Mouse (Mus musculus): Measurements from ENCODE around the gene Ikbke.
A peak's percentile ranks its signal among the peaks of the same experiment; 100 is the strongest.

Ikbke gene

DNA sequence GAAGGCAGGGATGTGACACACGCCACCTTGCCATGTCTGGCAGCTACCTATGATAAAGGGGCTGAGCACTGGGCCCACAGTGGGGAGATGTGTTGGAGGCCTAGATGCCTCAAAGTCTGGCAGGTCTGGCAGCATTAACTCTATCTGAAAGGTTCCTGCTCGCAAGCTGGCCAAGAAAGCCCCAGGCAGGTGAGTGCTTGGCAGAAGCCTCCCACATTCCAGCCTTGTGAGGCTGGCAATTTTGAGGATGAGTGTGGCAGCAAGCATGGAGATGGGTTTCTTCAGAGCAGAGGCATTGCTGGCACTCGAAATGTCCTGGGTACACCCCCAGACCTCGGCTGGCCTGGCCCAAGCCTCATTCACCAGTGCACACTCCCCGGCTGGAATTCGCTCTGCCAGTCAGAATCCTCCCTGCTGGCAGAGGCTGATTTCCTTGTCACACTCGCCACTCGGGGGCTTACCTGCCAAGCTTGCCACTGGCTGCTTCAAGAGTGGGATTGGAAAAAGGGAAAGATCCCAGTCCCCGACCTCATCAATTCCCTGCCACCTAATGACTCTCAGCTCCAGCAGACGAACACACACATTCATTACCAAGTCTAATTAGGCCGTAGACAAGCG is 39.7 kb downstream of the Ikbke start:
- DNase-seq (ENCODE audit: low read depth, low spot score), result no peak

DNA sequence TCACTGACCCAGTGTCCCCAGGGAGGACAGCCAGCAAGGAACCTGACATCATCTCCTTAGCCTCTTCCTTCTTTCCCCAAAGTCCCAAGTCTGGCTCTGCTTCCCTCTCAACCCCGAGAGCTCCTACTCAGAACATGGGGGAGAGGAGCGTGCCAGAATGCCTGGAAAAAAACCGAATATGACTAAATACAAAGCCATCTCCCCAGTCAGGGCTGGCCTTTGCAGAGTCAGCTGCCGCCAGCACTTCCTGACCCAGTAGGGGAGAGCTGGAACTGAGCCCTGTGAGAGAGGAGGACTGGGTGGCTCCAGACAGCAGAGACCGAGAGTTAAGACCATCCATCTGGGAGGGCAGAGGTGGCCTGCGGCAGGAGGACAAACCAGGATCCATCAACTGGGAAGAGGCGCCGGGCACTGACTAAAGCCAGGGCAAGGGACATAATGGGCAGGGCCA is 40.5 kb downstream of the Ikbke start:
- DNase-seq (ENCODE audit: low read depth, low spot score), result no peak

- DNase-seq (ENCODE audit: low read depth, low spot score), result no peak
Measured at GRCm38 (mm10) chr1:131236077-131236476, 43.3 kb downstream of the Ikbke start.

DNA sequence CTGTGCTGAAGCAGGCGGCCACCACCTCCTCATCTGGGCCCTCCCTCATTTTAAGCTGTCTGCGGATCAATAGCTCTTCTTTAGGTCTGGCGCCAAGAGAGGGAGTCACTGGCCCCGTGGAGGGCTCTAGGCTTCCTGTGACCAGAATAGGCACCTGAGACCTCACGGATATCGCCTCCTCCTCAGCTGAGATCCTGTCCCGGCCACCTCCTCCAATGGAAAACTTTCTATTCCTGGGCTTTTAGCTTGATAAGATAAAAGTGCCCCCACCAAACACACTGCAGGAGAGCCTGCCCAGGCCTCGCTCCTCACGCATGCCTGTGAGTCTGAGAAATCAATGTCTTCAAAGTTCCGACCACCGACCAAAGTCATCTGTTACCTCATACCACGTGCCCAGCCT is 45.9 kb downstream of the Ikbke start:
- DNase-seq (ENCODE audit: low read depth, low spot score), result no peak

DNA sequence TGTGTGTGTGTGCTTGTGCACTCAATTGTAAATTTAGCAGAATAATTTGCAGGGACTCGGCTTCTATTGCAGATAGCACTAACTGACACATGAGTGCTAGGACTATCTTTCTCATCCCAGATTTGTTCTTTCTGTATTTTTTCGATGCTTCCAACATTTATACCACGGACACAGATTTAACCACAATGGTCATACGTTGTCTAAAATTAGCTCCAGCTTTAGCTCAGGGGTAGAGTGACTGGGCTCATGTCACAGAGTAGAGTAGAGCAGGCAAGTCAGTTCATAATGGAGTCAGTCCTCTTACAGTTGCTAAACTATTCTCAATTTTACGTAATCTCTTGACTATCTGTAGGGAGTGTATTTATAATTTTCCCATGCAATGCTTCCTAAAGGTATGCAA is 50.7 kb downstream of the Ikbke start:
- DNase-seq (ENCODE audit: low read depth, low spot score), result no peak

GRCm38 (mm10) chr1:131228225-131228624 is 51.2 kb downstream of the Ikbke start:
- peak; percentile 13 for DNase-seq (ENCODE audit: low read depth, low spot score)

- DNase-seq (ENCODE audit: low read depth, low spot score), result no peak
Measured at GRCm38 (mm10) chr1:131224848-131225471, 54.4 kb downstream of the Ikbke start.

DNA sequence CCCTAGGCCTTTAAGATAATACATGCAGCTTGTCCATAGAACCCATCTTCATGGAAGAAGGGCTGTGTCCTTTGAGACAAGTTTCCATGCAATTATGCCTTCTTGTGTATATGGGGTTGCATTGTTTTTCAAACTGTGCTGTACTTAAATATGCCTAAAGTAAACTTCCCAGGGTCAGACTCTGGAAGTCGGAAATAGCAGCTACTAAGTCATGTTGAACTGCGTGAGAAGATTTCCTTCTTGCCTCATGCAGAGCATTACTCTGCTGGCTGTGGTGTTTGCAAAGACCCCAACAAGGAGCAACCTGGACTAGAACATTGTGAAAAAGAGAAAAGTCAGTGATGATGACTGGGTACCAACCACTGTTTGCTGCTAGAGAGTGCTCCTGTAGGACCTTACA is 56.1 kb downstream of the Ikbke start:
- DNase-seq (ENCODE audit: low read depth, low spot score), result no peak

DNA sequence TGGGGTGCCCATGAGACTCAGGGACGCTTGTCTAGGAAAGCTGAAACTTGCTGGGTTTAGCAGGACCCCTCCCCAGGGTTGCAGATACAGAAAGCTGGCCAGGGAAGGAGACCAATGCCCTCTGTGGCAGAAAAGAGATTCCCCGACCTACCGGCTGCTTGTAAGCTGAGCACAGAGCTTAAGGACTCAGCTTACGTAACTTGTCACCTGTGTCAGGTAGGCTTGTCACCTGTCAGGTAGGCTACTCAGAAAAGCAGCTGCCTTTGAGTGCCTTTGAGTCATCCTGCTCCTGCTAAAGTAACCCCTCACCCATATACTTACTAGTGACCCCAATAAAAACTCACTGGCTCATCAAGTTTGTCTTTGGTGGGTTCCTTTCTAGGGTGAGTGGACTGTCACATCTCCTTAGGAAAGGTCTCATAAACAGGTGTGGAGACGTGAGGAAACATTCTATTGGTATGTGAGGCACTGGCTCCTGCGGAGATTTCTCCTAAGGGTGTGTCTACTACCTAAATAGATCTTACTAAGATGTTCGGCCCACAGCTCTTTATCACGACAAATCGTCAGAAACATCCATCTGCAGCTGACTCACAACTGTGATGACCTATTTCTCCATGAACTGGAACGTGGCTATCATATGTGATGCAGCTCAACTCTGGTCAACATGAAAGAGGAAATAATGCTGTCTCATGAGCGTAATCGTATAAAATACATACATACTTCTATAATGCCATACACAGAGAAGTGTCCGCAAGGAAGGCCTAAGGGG is 57.4 kb downstream of the Ikbke start:
- DNase-seq (ENCODE audit: low read depth, low spot score), result no peak

- no peak for DNase-seq (ENCODE audit: low read depth, low spot score)
Measured at GRCm38 (mm10) chr1:131218933-131219332, 60.5 kb downstream of the Ikbke start.

DNA sequence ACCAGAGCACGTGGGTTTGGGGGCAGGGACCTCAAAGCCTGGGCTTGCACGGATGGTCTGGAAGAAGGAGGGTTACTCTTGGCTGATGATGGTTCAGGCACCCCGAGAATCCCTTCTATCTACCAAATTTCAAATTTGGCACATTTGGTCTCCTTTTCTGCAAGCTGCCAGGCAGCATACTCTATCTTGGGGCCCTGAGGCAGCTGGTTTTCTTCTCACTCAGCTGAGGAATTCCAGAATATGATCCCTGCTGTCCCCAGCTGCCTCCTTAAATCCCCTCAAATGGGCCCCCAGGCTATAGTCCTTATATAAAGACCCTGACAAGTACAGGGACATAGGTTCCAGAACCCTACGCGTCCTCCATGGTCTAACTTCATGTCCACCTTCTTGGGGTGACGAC is 66.0 kb downstream of the Ikbke start:
- DNase-seq (ENCODE audit: low read depth, low spot score), result no peak

GRCm38 (mm10) chr1:131212956-131213355 is 66.5 kb downstream of the Ikbke start:
- no peak for DNase-seq (ENCODE audit: low read depth, low spot score)

- no peak for DNase-seq (ENCODE audit: low read depth, low spot score)
Measured at GRCm38 (mm10) chr1:131211655-131212054, 67.8 kb downstream of the Ikbke start.

GRCm38 (mm10) chr1:131209971-131210426 is 69.4 kb downstream of the Ikbke start:
- peak; percentile 19 for DNase-seq (ENCODE audit: low read depth, low spot score)

DNA sequence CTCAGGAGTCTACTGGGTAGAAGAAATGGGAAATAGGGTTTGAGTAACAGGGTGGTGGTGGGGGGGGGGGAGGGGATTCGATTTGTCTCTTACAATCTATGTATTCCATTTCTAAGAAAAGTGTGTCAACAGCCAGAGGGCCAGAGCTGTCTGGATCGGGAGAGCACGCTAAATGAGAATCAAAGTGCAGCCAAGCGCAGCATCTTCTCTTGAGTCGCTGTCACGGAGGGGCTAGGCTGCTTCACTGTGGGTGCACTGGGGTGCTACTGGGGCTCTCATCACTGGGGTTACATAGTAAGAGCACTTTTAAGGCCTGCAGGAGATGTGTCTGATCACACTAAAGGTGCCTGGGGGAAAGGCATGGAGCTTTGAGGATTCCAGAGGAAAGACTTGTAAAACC is 70.6 kb downstream of the Ikbke start:
- no peak for DNase-seq (ENCODE audit: low read depth, low spot score)

GRCm38 (mm10) chr1:131208081-131208480 is 71.3 kb downstream of the Ikbke start:
- no peak for DNase-seq (ENCODE audit: low read depth, low spot score)

DNA sequence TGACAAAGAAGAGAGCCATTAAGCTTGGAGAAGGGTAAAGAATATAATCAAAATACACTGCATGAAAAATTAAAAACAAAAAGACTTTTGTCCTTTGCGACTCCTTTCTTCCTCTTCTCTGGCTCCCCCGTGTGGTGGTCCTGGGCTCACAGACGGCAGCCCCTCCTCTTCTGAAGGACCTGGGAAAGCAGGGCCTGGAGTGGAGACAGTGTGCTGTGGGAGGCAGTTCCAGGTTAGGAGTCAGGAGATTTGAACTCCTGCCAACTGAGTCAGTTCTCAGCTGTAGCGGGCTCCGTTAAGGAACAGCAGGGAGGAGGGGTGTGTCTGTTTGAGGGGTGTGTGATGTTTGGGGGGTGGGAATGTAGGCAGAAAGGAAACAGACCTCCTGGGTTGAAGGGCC is 71.9 kb downstream of the Ikbke start:
- peak; percentile 54 for DNase-seq (ENCODE audit: low read depth, low spot score)

DNA sequence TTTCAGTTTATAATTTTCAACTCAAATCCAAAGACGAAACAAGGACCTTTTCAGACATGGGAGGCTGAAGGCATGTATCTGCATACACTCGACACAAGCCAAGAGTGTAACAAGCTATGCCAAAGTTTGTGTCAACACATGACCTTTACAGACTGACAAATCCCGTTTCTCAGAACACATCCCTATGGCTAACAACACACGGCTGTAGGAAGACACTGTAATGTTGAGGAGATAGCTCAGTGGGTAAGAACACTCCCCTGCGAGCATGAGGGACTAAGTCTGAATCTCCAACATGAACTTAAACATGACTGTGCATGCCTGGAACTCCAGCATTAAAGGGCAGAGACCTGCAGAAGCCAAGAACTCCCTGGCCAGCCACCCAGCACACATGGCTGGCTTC is 73.1 kb downstream of the Ikbke start:
- DNase-seq (ENCODE audit: low read depth, low spot score), result no peak

- DNase-seq (ENCODE audit: low read depth, low spot score), result no peak
Measured at GRCm38 (mm10) chr1:131204461-131204860, 74.9 kb downstream of the Ikbke start.

All from R1 (cell line).